Comparison of ENCODE assay signal across 10 mouse cellular contexts in genomic region chr19:25856344-25856743, GRCm38 (mm10).
A peak's percentile ranks its signal among the peaks of the same experiment; 100 is the strongest.
DNase-seq lines count a peak whose midpoint lies in the region; ATAC-seq lines count a peak whose summit lies in the region.
"Had no signal": no experiment of that assay in that cellular context is flagged by ENCODE, and none has a peak within 500 bp of the region (broad histone marks: within the 10 kb centered on the region; RNA-seq: fewer than 3 reads in every experiment).

No protein-coding gene starts in this region.

- H3K4me1 ChIP-seq in embryonic facial prominence, embryonic 13.5 days: no peaks in the 10 kb centered on the region
- H3K4me1 ChIP-seq in kidney, embryonic 15.5 days: peaks cover 14% of the 10 kb centered on the region; the same call in 1 of the 2 replicates
- no peaks in the 10 kb centered on the region for H3K4me1 ChIP-seq in neural tube, embryonic 15.5 days

- no peak overlapping the region for H3K4me3 ChIP-seq in embryonic facial prominence, embryonic 13.5 days
- no peak overlapping the region for H3K4me3 ChIP-seq in kidney, embryonic 15.5 days (replicated peaks)
- H3K4me3 ChIP-seq in neural tube, embryonic 15.5 days (replicated peaks): no peak overlapping the region

- H3K27ac ChIP-seq in embryonic facial prominence, embryonic 13.5 days: peak overlapping the region; percentile 24; the same call in 1 of the 2 replicates
- H3K27ac ChIP-seq in kidney, embryonic 15.5 days: peak overlapping the region; percentile 76
- H3K27ac ChIP-seq in neural tube, embryonic 15.5 days (replicated peaks): no peak overlapping the region

- no peaks in the 10 kb centered on the region for H3K27me3 ChIP-seq in embryonic facial prominence, embryonic 13.5 days
- H3K27me3 ChIP-seq in kidney, embryonic 15.5 days: no peaks in the 10 kb centered on the region
- no peaks in the 10 kb centered on the region for H3K27me3 ChIP-seq in neural tube, embryonic 15.5 days (replicated peaks)

- H3K4me2 ChIP-seq in embryonic facial prominence, embryonic 13.5 days: no peak overlapping the region
- H3K4me2 ChIP-seq in kidney, embryonic 15.5 days: no peak overlapping the region
- no peak overlapping the region for H3K4me2 ChIP-seq in neural tube, embryonic 15.5 days
- H3K4me2 ChIP-seq: liver, embryonic 11.5 days had no signal

- no peaks in the 10 kb centered on the region for H3K36me3 ChIP-seq in embryonic facial prominence, embryonic 13.5 days
- no peaks in the 10 kb centered on the region for H3K36me3 ChIP-seq in kidney, embryonic 15.5 days
- no peaks in the 10 kb centered on the region for H3K36me3 ChIP-seq in neural tube, embryonic 15.5 days

- no peaks in the 10 kb centered on the region for H3K9me3 ChIP-seq in embryonic facial prominence, embryonic 13.5 days
- H3K9me3 ChIP-seq in kidney, embryonic 15.5 days (replicated peaks): no peaks in the 10 kb centered on the region
- H3K9me3 ChIP-seq in neural tube, embryonic 15.5 days (replicated peaks): no peaks in the 10 kb centered on the region

- H3K9ac ChIP-seq in embryonic facial prominence, embryonic 13.5 days: no peak overlapping the region
- no peak overlapping the region for H3K9ac ChIP-seq in kidney, embryonic 15.5 days
- H3K9ac ChIP-seq in neural tube, embryonic 15.5 days (replicated peaks): no peak overlapping the region

- DNase-seq in gonadal fat pad, adult 2 months (ENCODE audit: low read depth): peak; percentile 62
- DNase-seq in lung, postnatal 25 days (ENCODE audit: low spot score): peak; percentile 54
- no peak for DNase-seq in left cerebral cortex, postnatal 36 days (ENCODE audit: low spot score in 2 of 2)
- no peak for DNase-seq in ovary, postnatal 14 days (ENCODE audit: low spot score)
- DNase-seq: adrenal gland, postnatal 36 days; cerebellum, adult 11-12 months had no signal

- no peak for ATAC-seq in embryonic facial prominence, embryonic 13.5 days (ENCODE audit: insufficient number of reproducible peaks, insufficient read depth, low FRiP score, low TSS enrichment, low read depth)
- peak; percentile 69; the same call in 1 of the 2 replicates for ATAC-seq in kidney, embryonic 15.5 days (replicated peaks; ENCODE audit: low FRiP score)
- no peak for ATAC-seq in neural tube, embryonic 15.5 days (ENCODE audit: low FRiP score)

- intact Hi-C loops in left cerebral cortex, postnatal 36 days (cut with DNase I): no loop called here

- 63% methylated on average over 4 of the region's 4 CpGs for WGBS in embryonic facial prominence, embryonic 13.5 days
- 31% methylated on average over 4 of the region's 4 CpGs for WGBS in kidney, embryonic 15.5 days
- WGBS in neural tube, embryonic 15.5 days: 87% methylated on average over 4 of the region's 4 CpGs

Comparison
In these comparisons a context has a peak if more than half of its experiments do, and no peak if none do; other contexts are left out.
1. DNase-seq: peak in gonadal fat pad, adult 2 months (single experiment) and lung, postnatal 25 days (single experiment); none in left cerebral cortex, postnatal 36 days (0 of 2) and ovary, postnatal 14 days (single experiment).